In the genomic region with DNA sequence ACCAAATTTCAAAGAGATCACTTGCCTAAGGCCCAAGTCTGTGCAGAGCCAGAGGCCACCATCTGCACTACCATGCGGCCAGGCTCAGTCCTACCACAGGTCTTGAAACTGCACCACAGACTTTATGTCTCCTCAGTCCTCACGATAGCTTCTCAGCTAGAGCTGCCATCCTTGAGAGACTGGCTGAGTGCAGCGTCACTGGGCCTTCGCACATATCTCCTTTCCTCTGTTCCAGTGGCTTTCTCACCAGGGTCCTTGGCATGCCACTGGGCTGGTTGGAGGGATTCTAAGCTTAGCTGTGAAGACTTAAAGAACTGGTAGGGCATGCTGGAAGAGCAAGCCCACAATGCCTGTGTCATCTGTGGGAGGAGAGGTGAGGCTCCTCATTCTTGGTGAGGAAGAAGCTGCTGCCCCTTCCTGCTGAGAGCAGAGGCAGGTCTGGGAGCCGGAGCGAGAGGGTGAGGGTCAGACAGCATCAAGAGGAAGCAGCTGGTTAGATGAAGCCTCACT, we compare ENCODE assay signal across 19 mouse cellular contexts. TPM values are rescaled to one million over a fixed set of nuclear protein-coding genes. Genes with fewer than 3 reads are reported as not detected.
A peak's percentile ranks its signal among the peaks of the same experiment; 100 is the strongest.
DNase-seq lines count a peak whose midpoint lies in the region; ATAC-seq lines count a peak whose summit lies in the region.
"Had no signal": no experiment of that assay in that cellular context is flagged by ENCODE, and none has a peak within 500 bp of the region (broad histone marks: within the 10 kb centered on the region; RNA-seq: fewer than 3 reads in every experiment).

No protein-coding gene starts in this region.

- H3K27ac ChIP-seq in hindbrain, embryonic 10.5 days = no peak overlapping the region
- H3K27ac ChIP-seq in hindbrain, embryonic 11.5 days (ENCODE audit: low read depth, low read length) = no peak overlapping the region
- H3K27ac ChIP-seq in limb, embryonic 10.5 days = 0 out of 2 replicates have a peak overlapping the region, but pooled peaks have one; percentile 1
- H3K27ac ChIP-seq: embryonic facial prominence, embryonic 10.5 days; embryonic facial prominence, embryonic 12.5 days; forebrain, embryonic 12.5 days had no signal

- 79% methylated on average over 6 of the region's 6 CpGs for WGBS in hindbrain, embryonic 10.5 days
- WGBS in hindbrain, embryonic 11.5 days = 81% methylated on average over 6 of the region's 6 CpGs
- WGBS in limb, embryonic 10.5 days = 82% methylated on average over 6 of the region's 6 CpGs

- H3K27me3 ChIP-seq in hindbrain, embryonic 10.5 days (ENCODE audit: insufficient read depth, poor library complexity, severe bottlenecking) = peaks cover 21% of the 10 kb centered on the region; the same call in 1 of the 2 replicates
- no peaks in the 10 kb centered on the region for H3K27me3 ChIP-seq in hindbrain, embryonic 11.5 days (ENCODE audit: control insufficient read depth, insufficient read depth, low read length)
- peaks cover 67% of the 10 kb centered on the region for H3K27me3 ChIP-seq in limb, embryonic 10.5 days (ENCODE audit: low read depth, poor library complexity, severe bottlenecking)

- no peaks in the 10 kb centered on the region for H3K36me3 ChIP-seq in hindbrain, embryonic 10.5 days
- H3K36me3 ChIP-seq in hindbrain, embryonic 11.5 days (ENCODE audit: control insufficient read depth, insufficient read depth, low read length) = no peaks in the 10 kb centered on the region
- H3K36me3 ChIP-seq in limb, embryonic 10.5 days = no peaks in the 10 kb centered on the region
- H3K36me3 ChIP-seq: embryonic facial prominence, embryonic 10.5 days; embryonic facial prominence, embryonic 12.5 days; forebrain, embryonic 12.5 days had no signal

- H3K9me3 ChIP-seq in hindbrain, embryonic 10.5 days = no peaks in the 10 kb centered on the region
- no peaks in the 10 kb centered on the region for H3K9me3 ChIP-seq in hindbrain, embryonic 11.5 days (ENCODE audit: control insufficient read depth, low read length)
- H3K9me3 ChIP-seq in limb, embryonic 10.5 days (replicated peaks) = no peaks in the 10 kb centered on the region
- H3K9me3 ChIP-seq: embryonic facial prominence, embryonic 10.5 days; embryonic facial prominence, embryonic 12.5 days; forebrain, embryonic 12.5 days had no signal

- no peak overlapping the region for H3K4me3 ChIP-seq in hindbrain, embryonic 10.5 days
- H3K4me3 ChIP-seq in hindbrain, embryonic 11.5 days (ENCODE audit: low read depth, low read length) = no peak overlapping the region
- H3K4me3 ChIP-seq in limb, embryonic 10.5 days = no peak overlapping the region
- H3K4me3 ChIP-seq: embryonic facial prominence, embryonic 10.5 days; embryonic facial prominence, embryonic 12.5 days; forebrain, embryonic 12.5 days had no signal

- no peak for ATAC-seq in hindbrain, embryonic 11.5 days (ENCODE audit: low FRiP score)
- ATAC-seq: forebrain, embryonic 14.5 days; forebrain, postnatal 0 days had no signal

- H3K9ac ChIP-seq in hindbrain, embryonic 11.5 days (ENCODE audit: low read depth, low read length) = no peak overlapping the region
- H3K9ac ChIP-seq: embryonic facial prominence, embryonic 12.5 days; forebrain, embryonic 12.5 days; forebrain, postnatal 0 days had no signal

- DNase-seq in heart, adult 11 months = peak; percentile 77
- no peak for DNase-seq in heart, adult 9 months (ENCODE audit: low spot score in 2 of 2)
- DNase-seq in hindbrain, embryonic 10.5 days (ENCODE audit: low spot score) = peak; percentile 2
- DNase-seq in hindbrain, embryonic 11.5 days (ENCODE audit: low spot score) = no peak
- DNase-seq in limb, embryonic 10.5 days (ENCODE audit: low spot score) = peak; percentile 26
- no peak for DNase-seq in adrenal gland, postnatal 36 days
- DNase-seq: adrenal gland, adult 2 months; adrenal gland, postnatal 10 days; adrenal gland, postnatal 25 days; cerebellum, adult 11-12 months; cerebellum, adult 2 months; cerebellum, adult 9-10 months; cerebellum, postnatal 10 days; cerebellum, postnatal 25 days; forebrain, postnatal 0 days had no signal

- peaks cover 25% of the 10 kb centered on the region for H3K4me1 ChIP-seq in hindbrain, embryonic 10.5 days (replicated peaks)
- no peaks in the 10 kb centered on the region; the same call in 1 of the 2 replicates for H3K4me1 ChIP-seq in hindbrain, embryonic 11.5 days (replicated peaks; ENCODE audit: control insufficient read depth, insufficient read depth, low read length)
- H3K4me1 ChIP-seq in limb, embryonic 10.5 days = peaks cover 68% of the 10 kb centered on the region

- H3K4me2 ChIP-seq in hindbrain, embryonic 11.5 days (replicated peaks; ENCODE audit: low read depth, low read length) = no peak overlapping the region
- H3K4me2 ChIP-seq: embryonic facial prominence, embryonic 12.5 days; forebrain, embryonic 12.5 days had no signal

RNA-seq across cellular contexts. Expression of a gene that starts 22.8 kb away (rescaled TPM):
- polyA plus RNA-seq in hindbrain, embryonic 10.5 days (2016; fragmentation: Nextera tagmentation; extraction: Ambion mirVana) = 57.4 and 63.7 TPM in 2 replicates
- polyA plus RNA-seq in hindbrain, embryonic 11.5 days (2014; fragmentation: Nextera tagmentation; extraction: Ambion mirVana) = 71.6 and 88.1 TPM in 2 replicates
- 50.8 and 56.2 TPM in 2 replicates for polyA plus RNA-seq in limb, embryonic 10.5 days (2016; fragmentation: Nextera tagmentation; extraction: Ambion mirVana)
- 10 to 100 TPM; 67.2 to 72.9 TPM for total RNA-seq in adrenal gland, postnatal 36 days (2021)

Comparison
In these comparisons a context has a peak if more than half of its experiments do, and no peak if none do; other contexts are left out.
1. DNase-seq: peak in heart, adult 11 months (single experiment), hindbrain, embryonic 10.5 days (single experiment) and limb, embryonic 10.5 days (single experiment); none in heart, adult 9 months (0 of 2), hindbrain, embryonic 11.5 days (single experiment) and adrenal gland, postnatal 36 days (0 of 2).